Mouse (Mus musculus): ENCODE data around the gene Zfp644.

The Zfp644 gene

GRCm38 (mm10) chr5:106660867-106661266 lies 36.2 kb downstream of the Zfp644 start:
- DNase-seq = no peak

- DNase-seq = no peak
Measured at GRCm38 (mm10) chr5:106652790-106653328, 44.2 kb downstream of the Zfp644 start.

- DNase-seq = no peak
Measured at GRCm38 (mm10) chr5:106652220-106652753, 44.8 kb downstream of the Zfp644 start.

DNA sequence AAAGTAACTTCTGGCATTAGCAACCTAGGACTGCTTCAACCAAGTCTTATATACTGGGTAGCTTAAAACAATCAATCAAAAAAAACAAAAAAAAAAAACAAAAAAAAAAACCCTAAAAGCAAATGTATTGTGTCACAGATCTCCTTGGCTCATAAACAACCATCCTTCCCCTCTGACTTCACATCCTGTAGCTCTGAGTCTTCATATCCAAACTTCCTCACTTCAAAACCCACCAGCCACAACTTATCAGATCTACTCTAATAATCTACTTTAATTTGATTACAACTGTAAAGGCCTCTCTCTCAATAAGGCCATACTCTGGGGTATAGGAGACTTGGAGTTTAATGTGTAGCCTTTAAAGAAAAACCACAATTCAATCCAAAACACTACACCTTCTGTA lies 47.1 kb downstream of the Zfp644 start:
- DNase-seq = no peak

GRCm38 (mm10) chr5:106649441-106649840 lies 47.6 kb downstream of the Zfp644 start:
- no peak for DNase-seq

DNA sequence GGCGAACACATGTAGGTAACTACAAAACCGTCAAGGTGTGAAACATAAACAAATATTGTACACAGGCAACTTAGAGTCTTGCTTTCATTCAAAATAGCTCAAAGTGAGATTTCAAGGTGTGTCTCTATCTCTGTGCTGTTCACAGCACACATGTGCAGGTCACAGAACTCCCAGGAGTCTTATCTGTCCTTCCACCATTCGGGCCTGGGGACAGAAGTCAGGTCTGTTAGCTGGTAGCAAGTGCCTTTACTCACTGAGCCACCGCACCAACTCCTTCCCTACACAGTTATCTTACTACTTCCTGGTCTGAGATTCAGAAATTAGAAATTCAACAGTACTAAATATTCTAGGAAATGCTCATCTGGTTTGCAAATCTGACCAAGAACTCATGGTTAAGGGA lies 53.7 kb downstream of the Zfp644 start:
- DNase-seq = no peak

- no peak for DNase-seq
Measured at GRCm38 (mm10) chr5:106641876-106642275, 55.2 kb downstream of the Zfp644 start.

DNA sequence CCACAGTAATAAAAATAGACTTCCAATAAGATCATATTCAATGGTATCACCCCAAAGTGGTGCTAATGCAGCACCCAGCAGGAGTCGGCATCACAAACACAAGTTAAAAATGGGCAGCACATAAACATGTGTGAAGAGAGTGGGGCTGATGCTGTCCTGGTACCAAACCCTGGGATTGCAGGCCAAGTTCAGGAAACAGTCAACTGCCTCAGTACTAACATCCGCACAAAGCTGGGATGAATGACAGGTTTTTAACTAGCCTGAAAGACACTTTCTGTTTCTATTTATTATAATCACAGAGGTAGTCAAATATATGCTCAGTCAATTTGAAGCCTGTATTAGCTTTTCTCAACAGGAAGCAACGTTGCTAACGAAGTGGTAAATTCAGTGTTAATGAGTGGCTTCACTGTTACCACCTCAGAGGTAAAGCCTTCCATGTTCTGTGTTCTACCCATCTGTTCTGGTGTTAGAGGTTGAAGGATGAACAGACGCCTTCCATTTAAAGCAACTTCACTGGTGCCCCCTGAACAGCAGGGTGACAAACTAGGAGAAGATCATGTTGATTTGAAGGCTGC lies 56.8 kb downstream of the Zfp644 start:
- DNase-seq = no peak

GRCm38 (mm10) chr5:106639627-106640026 lies 57.5 kb downstream of the Zfp644 start:
- no peak for DNase-seq

- no peak for DNase-seq
Measured at GRCm38 (mm10) chr5:106636423-106636946, 60.6 kb downstream of the Zfp644 start.

- no peak for DNase-seq
Measured at GRCm38 (mm10) chr5:106628369-106629149, 68.5 kb downstream of the Zfp644 start.

- DNase-seq = no peak
Measured at GRCm38 (mm10) chr5:106623337-106623736, 73.8 kb downstream of the Zfp644 start.

DNA sequence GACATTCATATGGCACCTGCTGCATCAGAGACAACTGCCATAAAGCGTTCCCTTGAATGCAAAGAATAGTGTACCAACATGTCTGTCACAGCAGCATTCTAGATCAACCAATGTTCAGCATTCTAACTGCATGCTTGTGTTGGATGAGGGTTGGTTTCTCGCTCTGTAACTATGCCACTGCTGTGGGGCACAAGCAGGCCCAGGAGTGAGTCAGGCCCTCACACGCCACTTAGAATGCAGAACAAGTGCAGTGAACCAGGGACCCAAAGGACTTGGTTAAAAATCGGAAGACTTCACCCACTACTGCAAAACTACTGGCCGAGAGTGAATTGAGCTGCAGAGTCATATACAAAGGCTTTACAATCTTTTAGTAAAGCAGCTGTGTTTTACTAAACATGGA lies 74.9 kb downstream of the Zfp644 start:
- no peak for DNase-seq

GRCm38 (mm10) chr5:106620446-106620845 lies 76.6 kb downstream of the Zfp644 start:
- no peak for DNase-seq

GRCm38 (mm10) chr5:106615006-106615405 lies 82.1 kb downstream of the Zfp644 start:
- DNase-seq = no peak

DNA sequence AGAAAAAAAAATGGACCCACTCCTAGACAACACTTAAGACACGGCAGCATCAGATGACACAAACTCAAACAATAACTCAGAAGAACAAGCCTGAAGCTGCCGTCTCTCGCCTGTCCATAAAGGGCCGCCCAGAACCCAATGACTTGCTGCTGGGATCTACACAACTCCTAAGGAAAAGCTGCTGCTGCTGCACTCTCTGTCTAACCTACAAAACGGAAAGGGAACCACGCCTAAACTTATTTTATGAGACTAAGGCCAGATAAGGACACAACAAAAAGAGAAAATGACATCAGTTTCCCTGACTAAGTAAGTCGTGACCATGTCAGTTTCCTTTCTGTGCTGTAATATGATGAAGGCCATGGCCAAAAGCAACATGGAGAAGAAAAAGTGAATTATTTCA lies 82.5 kb downstream of the Zfp644 start:
- DNase-seq = no peak

- DNase-seq = no peak
Measured at GRCm38 (mm10) chr5:106612151-106612550, 84.9 kb downstream of the Zfp644 start.

- DNase-seq = no peak
Measured at GRCm38 (mm10) chr5:106608798-106609197, 88.3 kb downstream of the Zfp644 start, which contains the start of gene Gm17304. Gene Gm17304 (plus strand): TSS chr5:106609098.

GRCm38 (mm10) chr5:106607081-106607480 lies 90.0 kb downstream of the Zfp644 start:
- DNase-seq = no peak

GRCm38 (mm10) chr5:106605096-106605495 lies 92.0 kb downstream of the Zfp644 start:
- no peak for DNase-seq

DNA sequence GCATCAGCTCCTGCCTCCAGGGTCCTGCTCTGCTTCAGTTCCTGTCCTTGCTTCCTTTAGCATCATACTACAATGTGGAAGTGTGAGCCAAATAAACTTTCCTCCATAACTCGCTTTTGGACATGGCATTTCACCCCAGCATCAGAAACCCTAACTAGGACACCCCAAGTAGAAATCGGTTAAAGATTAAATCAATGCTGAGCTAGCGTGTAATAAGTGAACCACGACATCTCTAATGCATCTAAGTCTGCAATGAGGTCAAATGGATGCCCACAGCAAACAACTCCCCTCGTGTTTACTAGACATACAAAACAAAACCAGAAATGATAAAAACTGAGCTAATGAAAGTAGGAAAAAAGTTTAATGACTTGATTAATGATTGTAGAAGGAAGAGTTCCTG lies 92.7 kb downstream of the Zfp644 start:
- DNase-seq = no peak

- DNase-seq = no peak
Measured at GRCm38 (mm10) chr5:106599482-106599881, 97.6 kb downstream of the Zfp644 start.

DNA sequence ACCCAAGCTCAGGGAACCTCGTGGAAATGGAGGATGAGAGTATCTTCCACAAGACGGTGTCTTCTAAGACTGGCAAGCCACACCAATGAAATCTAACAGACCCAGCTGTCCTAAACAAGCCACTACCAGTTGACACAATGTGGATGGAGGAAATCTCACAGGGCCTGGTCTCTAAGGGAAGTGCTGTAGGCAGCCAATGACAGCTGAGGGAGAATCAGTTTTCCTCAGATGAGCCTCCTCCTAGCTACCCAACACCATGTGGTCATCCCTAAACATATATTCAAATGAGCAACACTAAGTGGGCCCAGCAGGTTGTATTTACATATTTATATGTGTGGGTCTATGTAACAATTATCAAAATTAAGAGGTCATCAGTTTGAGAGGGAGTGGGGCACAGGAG lies 99.6 kb downstream of the Zfp644 start:
- DNase-seq = no peak

DNA sequence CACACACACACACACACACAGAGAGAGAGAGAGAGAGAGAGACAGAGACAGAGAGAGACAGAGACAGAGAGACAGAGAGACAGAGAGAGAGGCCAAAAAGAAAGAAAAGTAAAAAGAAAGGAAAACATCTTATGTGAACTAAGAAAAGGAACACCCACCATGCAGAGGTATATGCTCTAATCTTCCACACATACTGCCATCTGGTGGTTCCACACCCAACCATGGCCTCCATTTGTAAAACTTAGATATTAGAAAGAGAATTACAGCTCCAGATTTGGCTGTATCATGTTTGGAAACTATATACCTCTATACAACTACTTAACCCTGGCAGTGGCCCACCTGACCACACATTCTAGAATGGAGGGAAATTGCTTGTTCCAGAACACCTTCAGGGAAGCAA lies 102.7 kb downstream of the Zfp644 start:
- no peak for DNase-seq

Measured in right cerebral cortex, postnatal 4 days (tissue).